Mouse (Mus musculus) cortical plate, adult 2 months (tissue): ENCODE results near the gene Arhgap40.

ENCODE experiments used
- CTCF ChIP-seq: fragments of 200-500 bp; IDR thresholded peaks from 2 replicates; pipeline ENCODE4 v1.5.1; 2011; ENCODE audit warnings: mild to moderate bottlenecking, control low read depth, low read length; ENCODE audit not compliant: insufficient read depth; ENCODE audit errors: extremely low read depth
- POLR2A ChIP-seq: fragments of 200-500 bp; IDR thresholded peaks from 2 replicates; pipeline ENCODE4 v1.6.1; 2011; ENCODE audit warnings: mild to moderate bottlenecking, low read length, control low read depth; ENCODE audit not compliant: insufficient read depth; ENCODE audit errors: extremely low read depth

- peak; percentile 73; the same call in 1 of the 2 replicates for TF ChIP-seq POLR2A
- TF ChIP-seq CTCF: no peak
Observed at GRCm38 (mm10) chr2:158539433-158540305, 27.1 kb downstream of the Arhgap40 start.
